Mouse (Mus musculus) CD4-positive helper T cell, adult 2 months (primary cell): Measurements from ENCODE around the gene Slc20a1.

ENCODE experiments used
- DNase-seq: peaks from one replicate; pipeline ENCODE4 v3.0.0-alpha.2; 2012; ENCODE audit warnings: low read depth, missing footprints, low spot score

Gene Slc20a1

DNA sequence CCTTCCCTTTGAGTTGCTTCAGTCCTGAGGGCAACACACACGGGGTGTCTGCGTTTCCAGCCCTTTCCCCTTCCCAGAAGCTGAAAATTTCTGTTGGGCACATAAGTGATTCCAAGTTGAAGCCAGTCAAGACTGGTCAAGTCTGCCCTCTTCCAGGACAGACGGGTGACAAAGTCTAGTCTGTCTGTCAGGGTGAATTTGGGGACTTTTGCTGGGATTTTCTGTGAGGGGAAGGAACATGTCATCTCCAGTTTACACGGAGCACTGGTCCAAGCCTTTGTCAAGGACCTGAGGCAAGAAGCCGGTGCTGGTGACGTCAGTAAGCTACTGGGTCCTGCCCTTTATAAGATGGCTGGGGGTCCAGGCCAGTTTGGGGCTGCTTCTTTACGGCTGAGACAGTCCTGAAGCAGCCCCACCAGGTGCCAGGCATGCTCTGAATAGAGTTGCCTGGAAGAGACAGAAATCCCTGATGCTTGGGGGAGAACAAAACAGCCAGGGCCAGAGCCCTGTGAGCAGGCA, 28.5 kb downstream of the Slc20a1 start:
- DNase-seq = no peak

GRCm38 (mm10) chr2:129227709-129228108, 29.1 kb downstream of the Slc20a1 start:
- DNase-seq = no peak

DNA sequence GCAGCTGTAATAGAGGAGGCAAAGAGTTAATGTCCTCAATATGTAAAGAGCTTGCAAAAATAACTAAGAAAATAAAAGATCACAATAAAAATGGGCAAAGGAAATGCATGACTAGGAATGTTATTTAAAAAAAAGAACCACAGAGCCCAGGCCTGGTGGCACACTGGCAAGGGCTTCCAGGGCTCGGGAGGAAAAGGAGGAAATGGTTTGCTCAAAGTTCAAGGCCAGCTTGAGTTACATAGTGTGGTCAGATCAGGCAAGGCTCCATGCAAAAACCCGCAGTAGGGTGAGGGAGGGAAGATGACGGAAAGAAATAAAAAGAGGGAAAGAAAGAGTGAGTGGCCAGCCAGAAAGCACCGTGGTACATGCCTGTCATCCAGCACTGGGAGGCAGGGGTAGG, 30.0 kb downstream of the Slc20a1 start:
- no peak for DNase-seq

DNA sequence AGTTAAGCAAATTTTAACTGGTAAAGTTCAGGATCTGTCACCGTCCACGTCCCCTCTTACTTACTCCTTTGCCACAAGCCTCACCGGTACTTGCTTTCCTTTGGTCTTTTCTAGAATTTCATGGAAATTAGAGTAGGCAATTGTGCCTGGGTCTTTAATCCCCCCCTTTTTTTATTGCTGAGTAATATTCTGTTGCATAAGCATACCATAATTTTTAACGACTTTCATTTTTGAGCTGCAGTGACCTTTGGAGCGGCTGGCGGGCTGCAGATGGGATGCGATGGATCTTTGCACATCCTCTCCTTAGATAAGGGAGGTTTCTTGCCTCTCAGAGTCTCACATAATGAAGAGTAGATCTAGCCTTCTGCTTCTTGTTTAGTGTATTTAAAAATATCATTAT, 30.8 kb downstream of the Slc20a1 start:
- DNase-seq = no peak

GRCm38 (mm10) chr2:129232023-129232422, 33.5 kb downstream of the Slc20a1 start:
- no peak for DNase-seq

- DNase-seq = no peak
Measured at GRCm38 (mm10) chr2:129232484-129232883, 33.9 kb downstream of the Slc20a1 start.

GRCm38 (mm10) chr2:129233218-129233617, 34.7 kb downstream of the Slc20a1 start:
- no peak for DNase-seq

- no peak for DNase-seq
Measured at GRCm38 (mm10) chr2:129233803-129234477, 35.4 kb downstream of the Slc20a1 start.

DNA sequence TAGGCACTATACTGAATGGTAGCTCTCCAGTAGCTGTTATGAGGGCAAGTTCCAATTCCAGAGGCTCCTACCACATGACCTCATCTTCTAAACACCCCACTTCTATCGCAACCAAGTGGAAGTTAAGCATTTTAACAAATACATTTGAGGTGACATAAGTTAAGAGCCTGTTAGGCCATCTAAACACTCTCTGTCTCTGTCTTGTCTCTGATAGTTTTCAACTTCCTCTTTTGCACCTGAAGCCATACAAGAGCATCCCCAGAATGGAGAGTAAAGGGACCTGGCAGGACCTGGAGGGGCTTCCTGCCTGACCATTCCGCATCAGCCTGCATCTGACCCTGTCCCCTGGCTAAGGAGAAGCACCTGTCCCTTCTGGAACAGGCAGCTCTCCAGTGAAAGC, 36.2 kb downstream of the Slc20a1 start:
- DNase-seq = no peak

GRCm38 (mm10) chr2:129236526-129236925, 38.0 kb downstream of the Slc20a1 start:
- DNase-seq = no peak

DNA sequence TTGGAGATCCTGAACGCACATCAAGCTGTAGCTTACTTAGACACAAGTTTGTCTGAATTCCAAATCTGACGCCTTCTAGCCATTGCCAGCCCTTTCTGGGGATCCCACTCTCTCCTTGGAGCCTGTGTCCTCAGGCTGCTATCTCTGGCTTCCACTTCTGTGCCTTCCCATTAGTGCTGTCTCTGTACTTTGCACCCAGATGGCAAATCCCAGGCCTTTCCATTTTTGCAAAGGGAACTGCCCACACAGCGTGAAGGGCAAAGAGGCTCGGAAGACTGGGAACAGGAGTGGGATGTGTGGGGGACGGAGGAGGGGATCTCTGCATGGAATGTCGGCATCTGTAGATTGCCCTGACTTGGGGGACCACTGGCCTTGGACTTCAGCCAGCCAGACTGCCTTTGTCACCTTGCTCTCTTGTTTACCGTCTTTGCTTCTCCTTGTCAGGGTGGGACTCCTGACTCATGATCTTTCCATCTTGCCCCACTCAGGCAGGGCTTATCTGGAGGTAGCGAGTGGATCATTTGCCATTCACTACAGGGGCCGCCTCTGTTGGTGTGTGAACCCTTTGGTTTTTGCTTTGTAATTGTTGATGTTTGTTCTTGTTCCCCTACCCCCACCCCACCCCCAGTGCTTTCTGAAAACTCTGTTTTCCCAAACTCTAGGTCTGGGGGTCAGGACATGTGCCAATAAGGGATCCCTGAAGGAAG, 42.3 kb downstream of the Slc20a1 start:
- no peak for DNase-seq

DNA sequence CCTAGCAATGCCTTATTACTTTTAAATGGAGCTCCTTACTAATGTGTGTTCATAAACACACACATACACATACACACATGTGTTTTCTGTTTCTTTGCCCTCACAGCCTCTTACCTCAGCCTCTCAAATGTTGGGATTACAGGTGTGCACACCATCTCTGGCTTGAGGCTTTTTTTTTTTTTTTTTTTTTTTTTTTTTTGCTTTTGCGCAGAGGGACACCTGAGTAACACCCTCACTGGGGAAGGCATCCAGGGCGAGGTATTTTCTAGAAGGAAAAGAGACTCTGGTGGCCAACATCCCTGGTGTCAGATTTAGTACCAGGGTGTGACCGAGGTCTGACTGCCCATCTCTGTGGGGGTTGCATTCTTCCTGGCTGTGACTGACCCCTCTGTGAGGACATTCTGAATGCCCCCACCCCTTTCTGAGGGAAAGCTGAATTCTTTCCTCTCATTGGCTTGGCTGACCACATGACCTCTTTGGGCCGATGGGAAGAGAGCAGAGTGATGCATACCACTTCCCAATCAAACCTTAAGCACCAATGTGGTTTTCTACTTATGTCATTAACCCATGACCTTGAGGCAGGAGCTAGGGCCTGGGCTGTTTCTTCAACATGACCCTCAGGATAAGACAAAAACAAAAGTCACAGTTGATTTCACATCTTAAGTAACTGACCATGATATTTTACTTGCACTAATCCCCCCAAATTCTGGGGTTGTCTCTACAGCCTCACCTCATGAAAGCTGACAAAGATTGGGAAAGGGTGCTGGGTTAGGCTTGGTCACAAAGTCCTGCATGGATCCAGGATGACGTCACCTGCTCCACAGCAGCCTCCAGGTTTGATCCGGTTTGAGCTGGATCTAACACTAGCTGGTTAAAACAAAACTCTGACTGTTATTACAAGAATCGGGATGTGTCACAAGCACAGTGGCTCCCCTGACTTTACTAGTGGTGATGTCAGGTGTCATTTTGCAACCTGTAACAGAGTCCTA, 43.6 kb downstream of the Slc20a1 start:
- DNase-seq = no peak

- DNase-seq = no peak
Measured at GRCm38 (mm10) chr2:129243005-129243404, 44.4 kb downstream of the Slc20a1 start.

DNA sequence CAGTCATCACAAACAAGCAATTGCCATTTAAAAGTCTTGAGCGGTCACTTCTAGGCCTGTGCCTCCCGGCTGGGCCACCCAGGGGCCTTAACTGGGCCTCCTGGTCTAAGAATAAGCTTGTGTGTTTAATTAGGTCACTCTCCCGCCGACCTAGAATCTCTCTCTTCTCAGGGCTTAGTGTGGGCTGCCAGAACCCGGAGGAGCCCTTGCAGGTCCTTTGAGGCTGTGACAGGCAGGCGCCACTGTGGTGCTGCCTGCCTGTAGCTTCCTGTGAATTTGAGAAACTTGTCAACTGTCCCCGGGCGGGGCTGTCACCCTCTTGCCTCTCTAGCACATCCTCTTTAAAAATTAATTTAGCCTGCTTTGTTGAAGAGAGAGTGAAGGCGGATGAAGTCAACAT, 45.2 kb downstream of the Slc20a1 start:
- peak; percentile 67 for DNase-seq

DNA sequence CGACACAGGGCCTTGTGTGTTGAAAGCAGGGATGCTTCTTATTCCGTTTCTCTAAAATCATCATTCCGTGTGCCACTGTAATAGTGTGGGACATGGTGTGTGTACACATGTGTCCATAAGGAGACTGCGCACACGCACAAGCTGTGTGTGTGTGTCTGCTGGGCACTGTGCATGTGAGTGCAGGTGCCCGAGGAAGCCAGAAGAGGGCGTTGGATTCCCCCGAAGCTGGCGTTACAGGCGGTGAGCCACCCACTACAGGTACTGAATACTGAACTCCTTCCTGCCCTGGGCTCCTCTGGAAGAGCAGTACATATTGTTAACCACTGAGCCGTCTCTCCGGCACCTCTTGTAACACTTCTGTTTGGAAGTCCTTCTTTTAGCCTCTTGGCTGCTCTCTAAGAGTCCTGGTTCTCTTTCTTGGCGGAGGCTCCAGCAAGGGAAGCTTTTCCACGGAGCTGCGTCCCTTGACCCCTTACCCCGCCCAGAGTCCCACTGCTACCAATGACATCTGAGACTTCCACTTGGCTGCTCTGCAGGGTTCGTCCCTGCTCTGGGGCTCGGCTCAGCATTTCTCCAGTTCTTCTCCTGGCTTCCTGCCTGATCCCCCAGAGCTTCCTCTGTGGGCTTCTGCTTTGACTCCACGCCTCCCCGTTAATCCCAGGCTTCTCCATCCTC, 46.0 kb downstream of the Slc20a1 start:
- DNase-seq = no peak

GRCm38 (mm10) chr2:129245618-129246017, 47.1 kb downstream of the Slc20a1 start:
- DNase-seq = no peak

DNA sequence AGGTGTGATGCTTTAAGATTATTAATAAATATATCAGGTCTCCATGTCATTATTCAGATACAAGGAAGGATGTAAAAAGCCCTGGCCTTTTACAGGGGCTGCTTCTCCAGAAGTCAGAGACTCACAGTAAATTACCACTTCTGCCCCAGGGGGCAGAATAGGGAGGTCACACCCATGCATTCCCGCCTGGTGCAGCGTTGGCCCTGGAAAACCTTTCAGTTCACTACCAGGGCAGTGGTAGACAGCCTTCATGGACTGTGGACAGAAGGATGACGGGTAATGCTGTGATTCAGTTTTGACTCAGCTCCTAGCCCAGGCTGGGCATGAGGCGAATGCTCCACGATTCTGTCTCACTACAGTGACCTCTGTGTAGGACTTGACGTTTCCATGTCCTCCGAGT, 47.9 kb downstream of the Slc20a1 start:
- DNase-seq = no peak

GRCm38 (mm10) chr2:129246924-129247323, 48.4 kb downstream of the Slc20a1 start:
- DNase-seq = no peak

DNA sequence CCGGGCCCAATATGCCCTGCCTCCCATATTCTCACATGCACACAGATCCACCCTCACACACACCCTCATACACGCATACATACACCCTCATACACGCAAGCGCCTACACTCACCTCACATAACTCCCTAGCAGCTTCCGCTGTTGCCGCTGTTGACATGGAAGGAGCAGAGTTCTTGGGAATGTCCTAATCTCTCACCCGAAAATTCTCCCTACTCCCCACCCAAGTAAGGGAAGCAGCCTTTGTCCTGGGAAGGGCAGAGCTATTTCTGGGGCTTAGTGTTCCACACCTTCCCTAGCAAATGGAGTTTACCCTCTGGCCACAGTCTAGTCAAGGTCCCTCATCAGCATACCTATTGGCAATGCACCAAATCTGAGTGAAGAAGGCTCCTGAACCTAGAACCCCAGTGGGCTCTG, 49.1 kb downstream of the Slc20a1 start:
- no peak for DNase-seq

DNA sequence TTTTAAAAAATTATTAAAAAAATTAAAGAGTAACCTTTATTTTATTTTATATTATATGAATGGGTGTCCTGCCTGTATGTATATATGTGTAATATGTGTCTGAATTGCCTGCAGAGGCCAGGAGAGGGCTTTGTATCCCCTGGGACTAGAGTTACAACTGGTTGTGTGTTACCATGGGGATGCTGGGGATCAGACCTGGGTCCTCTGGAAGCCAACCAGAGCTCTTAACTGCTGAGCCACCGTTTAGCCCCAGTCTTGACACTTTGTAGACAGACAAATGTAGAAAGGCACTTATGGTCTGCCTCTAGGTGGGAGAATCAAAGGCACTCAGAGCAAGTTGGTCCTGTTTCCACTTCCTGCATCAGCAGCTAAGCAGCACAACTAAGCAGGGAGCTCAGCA, 50.8 kb downstream of the Slc20a1 start:
- DNase-seq = no peak
